Mouse (Mus musculus): Measurements from ENCODE around the gene Slc29a3. TPM values are rescaled to one million over a fixed set of nuclear protein-coding genes. Genes with fewer than 3 reads are reported as not detected.

Gene Slc29a3
- polyA plus RNA-seq, 1 experiment from 2014 or later, result 6.9 TPM

DNA sequence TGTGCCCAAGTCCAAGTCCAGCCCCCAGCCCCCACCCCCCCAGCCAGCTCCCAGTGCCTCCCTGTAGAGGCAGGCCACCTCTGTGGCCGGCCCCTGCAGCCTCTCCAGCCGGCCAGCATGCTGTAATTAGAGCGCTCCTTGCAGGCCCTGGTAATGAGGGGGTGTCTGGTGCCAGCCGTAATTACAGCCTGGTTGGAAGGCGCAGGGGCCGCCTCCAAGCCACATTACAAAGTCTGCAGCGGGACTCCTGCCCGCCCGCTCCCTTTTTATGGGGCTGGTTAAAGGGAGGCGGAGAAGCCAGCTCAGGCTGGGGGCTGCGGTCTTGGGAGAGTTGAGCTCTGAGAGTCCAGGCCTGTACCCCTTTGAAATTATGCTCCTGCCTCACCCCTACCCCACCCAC, 41.8 kb upstream of the Slc29a3 start:
- no peak for DNase-seq (ENCODE audit: low spot score, missing footprints)
- no peak for ATAC-seq (ENCODE audit: low FRiP score)

DNA sequence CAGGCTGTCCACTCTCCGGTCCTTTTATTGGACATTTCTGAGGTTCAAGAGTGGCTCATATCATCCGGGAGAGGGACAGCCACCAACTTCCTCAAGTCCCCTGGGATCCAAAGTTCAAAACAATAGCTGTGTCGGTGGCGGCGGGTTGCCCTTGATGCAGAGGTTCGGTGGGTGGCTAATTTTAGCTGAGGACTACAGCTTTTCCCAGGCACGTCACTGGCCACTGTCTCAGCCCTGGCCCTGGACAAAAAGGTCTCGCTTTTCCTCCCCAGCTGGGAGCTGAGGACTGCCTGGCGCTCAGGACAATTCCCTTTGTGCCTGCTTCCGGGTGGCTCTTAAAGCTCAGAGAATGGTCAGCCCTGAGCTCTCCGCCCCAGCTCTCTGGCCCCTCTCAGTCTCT, 40.2 kb upstream of the Slc29a3 start:
- no peak overlapping the region for H3K4me2 ChIP-seq

More for the DNA sequence above, 41.8 kb upstream of the Slc29a3 start:
- peaks cover 3% of the 10 kb centered on the region; the same call in 1 of the 2 replicates for H3K27me3 ChIP-seq (ENCODE audit: control insufficient read depth, insufficient read depth, low read length)
- H3K9ac ChIP-seq (ENCODE audit: low read length), result no peak overlapping the region
- H3K4me2 ChIP-seq, result no peak overlapping the region
- H3K4me3 ChIP-seq (ENCODE audit: low read depth, low read length), result no peak overlapping the region
- WGBS, result 37% methylated on average over 11 of the region's 11 CpGs
- H3K36me3 ChIP-seq (ENCODE audit: control insufficient read depth, insufficient read depth, low read length), result no peaks in the 10 kb centered on the region
- H3K27ac ChIP-seq (ENCODE audit: low read depth, low read length), result no peak overlapping the region
- H3K9me3 ChIP-seq (ENCODE audit: control insufficient read depth, low read length), result no peaks in the 10 kb centered on the region
- peaks cover 12% of the 10 kb centered on the region for H3K4me1 ChIP-seq (ENCODE audit: control insufficient read depth, insufficient read depth, low read length)

GRCm38 (mm10) chr10:60792365-60792764, 39.8 kb upstream of the Slc29a3 start:
- DNase-seq (ENCODE audit: low spot score, missing footprints), result no peak
- no peak overlapping the region for H3K4me2 ChIP-seq
- H3K4me3 ChIP-seq (ENCODE audit: low read depth, low read length), result no peak overlapping the region
- H3K4me1 ChIP-seq (ENCODE audit: control insufficient read depth, insufficient read depth, low read length), result peaks cover 12% of the 10 kb centered on the region
- no peaks in the 10 kb centered on the region for H3K36me3 ChIP-seq (ENCODE audit: control insufficient read depth, insufficient read depth, low read length)
- no peak overlapping the region for H3K9ac ChIP-seq (ENCODE audit: low read length)
- no peak for ATAC-seq (ENCODE audit: low FRiP score)
- H3K27ac ChIP-seq (ENCODE audit: low read depth, low read length), result no peak overlapping the region
- H3K27me3 ChIP-seq (ENCODE audit: control insufficient read depth, insufficient read depth, low read length), result peaks cover 3% of the 10 kb centered on the region; the same call in 1 of the 2 replicates
- H3K9me3 ChIP-seq (ENCODE audit: control insufficient read depth, low read length), result no peaks in the 10 kb centered on the region
- 66% methylated on average over 10 of the region's 10 CpGs for WGBS

More for the DNA sequence above, 40.2 kb upstream of the Slc29a3 start:
- no peak for ATAC-seq (ENCODE audit: low FRiP score)
- DNase-seq (ENCODE audit: low spot score, missing footprints), result no peak
- Histone ChIP-seq H3K36me3 (ENCODE audit: control insufficient read depth, insufficient read depth, low read length) (no peaks in the 10 kb centered on the region), H3K27ac (ENCODE audit: low read depth, low read length) (no peak overlapping the region), H3K4me3 (ENCODE audit: low read depth, low read length) (no peak overlapping the region), H3K9me3 (ENCODE audit: control insufficient read depth, low read length) (no peaks in the 10 kb centered on the region), H3K9ac (ENCODE audit: low read length) (no peak overlapping the region), H3K4me1 (ENCODE audit: control insufficient read depth, insufficient read depth, low read length) (peaks cover 12% of the 10 kb centered on the region), H3K27me3 (ENCODE audit: control insufficient read depth, insufficient read depth, low read length) (peaks cover 3% of the 10 kb centered on the region; the same call in 1 of the 2 replicates)
- WGBS, result 7% methylated on average over 11 of the region's 11 CpGs

GRCm38 (mm10) chr10:60790912-60791311, 38.3 kb upstream of the Slc29a3 start:
- Histone ChIP-seq H3K4me2 (no peak overlapping the region), H3K27ac (ENCODE audit: low read depth, low read length) (no peak overlapping the region), H3K4me1 (ENCODE audit: control insufficient read depth, insufficient read depth, low read length) (peaks cover 12% of the 10 kb centered on the region), H3K27me3 (ENCODE audit: control insufficient read depth, insufficient read depth, low read length) (peaks cover 3% of the 10 kb centered on the region; the same call in 1 of the 2 replicates), H3K9ac (ENCODE audit: low read length) (no peak overlapping the region), H3K36me3 (ENCODE audit: control insufficient read depth, insufficient read depth, low read length) (no peaks in the 10 kb centered on the region), H3K9me3 (ENCODE audit: control insufficient read depth, low read length) (no peaks in the 10 kb centered on the region), H3K4me3 (ENCODE audit: low read depth, low read length) (no peak overlapping the region)
- 89% methylated on average over 6 of the region's 6 CpGs for WGBS
- DNase-seq (ENCODE audit: low spot score, missing footprints) (no peak), ATAC-seq (ENCODE audit: low FRiP score) (no peak)

GRCm38 (mm10) chr10:60787303-60788074, 34.9 kb upstream of the Slc29a3 start:
- peaks cover 3% of the 10 kb centered on the region; the same call in 1 of the 2 replicates for H3K27me3 ChIP-seq (ENCODE audit: control insufficient read depth, insufficient read depth, low read length)
- WGBS, result 81% methylated on average over 16 of the region's 16 CpGs
- no peaks in the 10 kb centered on the region for H3K36me3 ChIP-seq (ENCODE audit: control insufficient read depth, insufficient read depth, low read length)
- no peak overlapping the region for H3K27ac ChIP-seq (ENCODE audit: low read depth, low read length)
- no peak overlapping the region for H3K4me3 ChIP-seq (ENCODE audit: low read depth, low read length)
- no peak for DNase-seq (ENCODE audit: low spot score, missing footprints)
- no peaks in the 10 kb centered on the region for H3K9me3 ChIP-seq (ENCODE audit: control insufficient read depth, low read length)
- peaks cover 1% of the 10 kb centered on the region; the same call in 1 of the 2 replicates for H3K4me1 ChIP-seq (ENCODE audit: control insufficient read depth, insufficient read depth, low read length)
- no peak for ATAC-seq (ENCODE audit: low FRiP score)
- no peak overlapping the region for H3K4me2 ChIP-seq
- no peak overlapping the region for H3K9ac ChIP-seq (ENCODE audit: low read length)

- no peak for ATAC-seq (ENCODE audit: low FRiP score)
- no peak overlapping the region for H3K27ac ChIP-seq (ENCODE audit: low read depth, low read length)
- H3K4me1 ChIP-seq (ENCODE audit: control insufficient read depth, insufficient read depth, low read length), result no peaks in the 10 kb centered on the region
- no peak overlapping the region for H3K4me2 ChIP-seq
- H3K27me3 ChIP-seq (ENCODE audit: control insufficient read depth, insufficient read depth, low read length), result no peaks in the 10 kb centered on the region; the same call in 1 of the 2 replicates
- no peaks in the 10 kb centered on the region for H3K36me3 ChIP-seq (ENCODE audit: control insufficient read depth, insufficient read depth, low read length)
- no peak for DNase-seq (ENCODE audit: low spot score, missing footprints)
- no peaks in the 10 kb centered on the region for H3K9me3 ChIP-seq (ENCODE audit: control insufficient read depth, low read length)
- no peak overlapping the region for H3K9ac ChIP-seq (ENCODE audit: low read length)
- no peak overlapping the region for H3K4me3 ChIP-seq (ENCODE audit: low read depth, low read length)
- WGBS, result 21% methylated on average over 2 of the region's 2 CpGs
These were observed 31.0 kb upstream of the Slc29a3 start for GRCm38 (mm10) chr10:60783608-60784007.

DNA sequence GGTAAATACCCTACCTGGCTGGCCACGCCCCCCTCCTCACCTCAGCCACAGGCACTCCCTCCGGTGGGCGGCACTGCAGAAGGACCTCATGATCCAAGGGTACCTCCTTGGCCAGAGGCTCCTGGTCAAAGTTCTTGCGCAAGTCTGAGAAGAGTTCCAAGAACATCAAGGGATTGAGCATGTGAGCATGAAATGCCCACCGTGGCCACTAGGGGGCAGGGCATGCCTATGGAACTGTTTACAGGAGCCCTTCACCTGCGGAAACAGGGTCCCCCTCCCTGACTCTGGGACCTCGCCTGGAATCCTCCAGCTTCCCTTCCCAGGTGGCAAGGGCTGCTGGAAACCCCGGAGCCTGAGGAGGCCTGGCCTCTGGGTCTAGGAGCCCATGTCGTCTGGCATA, 27.0 kb upstream of the Slc29a3 start:
- 12% methylated on average over 9 of the region's 9 CpGs for WGBS

GRCm38 (mm10) chr10:60778542-60778941, 25.9 kb upstream of the Slc29a3 start:
- WGBS, result 71% methylated on average over 12 of the region's 12 CpGs
- H3K4me2 ChIP-seq, result no peak overlapping the region
- no peak overlapping the region for H3K27ac ChIP-seq (ENCODE audit: low read depth, low read length)
- peak; percentile 95 for DNase-seq (ENCODE audit: low spot score, missing footprints)
- no peaks in the 10 kb centered on the region for H3K4me1 ChIP-seq (ENCODE audit: control insufficient read depth, insufficient read depth, low read length)
- peak; percentile 15; the same call in 1 of the 2 replicates for ATAC-seq (ENCODE audit: low FRiP score)
- no peak overlapping the region for H3K4me3 ChIP-seq (ENCODE audit: low read depth, low read length)
- no peaks in the 10 kb centered on the region; the same call in 1 of the 2 replicates for H3K27me3 ChIP-seq (ENCODE audit: control insufficient read depth, insufficient read depth, low read length)
- H3K9ac ChIP-seq (ENCODE audit: low read length), result no peak overlapping the region
- no peaks in the 10 kb centered on the region for H3K9me3 ChIP-seq (ENCODE audit: control insufficient read depth, low read length)
- no peaks in the 10 kb centered on the region for H3K36me3 ChIP-seq (ENCODE audit: control insufficient read depth, insufficient read depth, low read length)

More for the DNA sequence above, 27.0 kb upstream of the Slc29a3 start:
- Histone ChIP-seq H3K36me3 (ENCODE audit: control insufficient read depth, insufficient read depth, low read length) (no peaks in the 10 kb centered on the region), H3K4me3 (ENCODE audit: low read depth, low read length) (no peak overlapping the region), H3K27ac (ENCODE audit: low read depth, low read length) (no peak overlapping the region), H3K9me3 (ENCODE audit: control insufficient read depth, low read length) (no peaks in the 10 kb centered on the region), H3K4me2 (no peak overlapping the region; the same call in 1 of the 2 replicates), H3K9ac (ENCODE audit: low read length) (no peak overlapping the region), H3K27me3 (ENCODE audit: control insufficient read depth, insufficient read depth, low read length) (no peaks in the 10 kb centered on the region; the same call in 1 of the 2 replicates), H3K4me1 (ENCODE audit: control insufficient read depth, insufficient read depth, low read length) (no peaks in the 10 kb centered on the region)
- ATAC-seq (ENCODE audit: low FRiP score) (peak; percentile 28; the same call in 1 of the 2 replicates), DNase-seq (ENCODE audit: low spot score, missing footprints) (peak; percentile 98)

DNA sequence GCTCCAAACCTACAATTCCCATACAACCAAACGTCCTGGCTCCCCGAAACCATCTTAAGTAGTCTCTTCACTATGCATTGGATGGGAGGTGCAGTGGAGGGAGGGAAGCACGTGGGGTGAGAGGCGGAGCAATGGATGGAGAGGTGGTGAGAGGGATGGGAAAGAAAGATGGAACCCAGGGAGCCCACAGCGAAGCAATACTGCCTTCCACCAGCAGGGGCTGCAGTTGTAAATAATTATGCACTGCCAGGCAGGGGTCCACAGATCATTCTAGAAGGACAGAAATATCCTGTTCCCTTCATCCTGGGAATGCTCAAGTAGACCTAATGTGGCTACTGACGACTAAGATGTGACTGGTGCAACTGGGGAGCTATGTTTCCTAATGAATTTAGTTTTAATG, 22.9 kb upstream of the Slc29a3 start:
- Histone ChIP-seq H3K4me3 (ENCODE audit: low read depth, low read length) (no peak overlapping the region), H3K9ac (ENCODE audit: low read length) (no peak overlapping the region), H3K36me3 (ENCODE audit: control insufficient read depth, insufficient read depth, low read length) (no peaks in the 10 kb centered on the region), H3K27me3 (ENCODE audit: control insufficient read depth, insufficient read depth, low read length) (no peaks in the 10 kb centered on the region; the same call in 1 of the 2 replicates), H3K27ac (ENCODE audit: low read depth, low read length) (no peak overlapping the region), H3K4me2 (no peak overlapping the region), H3K9me3 (ENCODE audit: control insufficient read depth, low read length) (no peaks in the 10 kb centered on the region), H3K4me1 (ENCODE audit: control insufficient read depth, insufficient read depth, low read length) (no peaks in the 10 kb centered on the region)
- DNase-seq (ENCODE audit: low spot score, missing footprints), result no peak
- WGBS, result 81% methylated on average over 6 of the region's 6 CpGs
- ATAC-seq (ENCODE audit: low FRiP score), result no peak

Data from midbrain, embryonic 11.5 days (tissue).